Mouse (Mus musculus): Measurements from ENCODE around the gene Decr2. TPM values are rescaled to one million over a fixed set of nuclear protein-coding genes. Genes with fewer than 3 reads are reported as not detected.

Decr2 gene
- polyA plus RNA-seq, 1 experiment from 2014 or later: 14.7 TPM

DNA sequence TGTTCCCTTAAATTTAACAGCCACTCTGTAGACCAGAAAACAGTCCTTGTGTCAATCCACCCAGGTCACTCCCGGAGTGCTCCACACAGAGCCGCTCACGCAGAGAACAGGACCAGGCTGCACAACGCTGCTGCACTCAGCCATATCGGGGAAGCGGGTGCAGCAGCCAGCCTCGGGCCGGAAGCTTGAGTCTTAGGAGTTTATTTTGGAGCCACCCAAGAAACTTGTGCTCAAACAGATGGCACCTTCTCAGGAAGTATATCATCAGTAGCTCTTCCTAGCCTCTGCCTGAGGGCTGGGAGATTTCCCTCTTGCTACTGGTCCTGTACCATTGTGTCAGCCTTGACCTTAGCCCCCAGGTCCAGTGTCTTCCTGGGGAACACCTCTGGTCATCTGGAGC, 32.9 kb downstream of the Decr2 start:
- Histone ChIP-seq H3K27ac (replicated peaks) (no peak overlapping the region), H3K9me3 (replicated peaks) (no peaks in the 10 kb centered on the region)

DNA sequence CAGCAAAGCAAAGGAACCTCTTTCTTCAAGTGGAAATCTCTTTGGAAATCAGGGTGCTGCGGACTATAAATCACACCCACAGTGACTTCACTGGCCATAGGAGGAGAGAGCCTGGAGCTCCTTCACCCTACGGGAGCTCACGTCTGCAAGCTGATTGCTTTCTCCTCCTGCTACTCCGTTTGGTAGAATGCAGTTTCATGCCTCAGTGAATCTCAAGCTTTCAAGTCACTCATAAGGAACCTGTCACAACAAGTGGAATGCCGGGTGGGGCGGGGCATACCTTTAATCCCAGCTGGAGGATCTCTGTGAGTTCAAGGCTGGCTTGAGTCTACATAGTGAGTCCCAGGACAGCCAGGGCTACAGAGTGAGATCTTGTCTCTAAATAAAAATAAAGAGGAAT, 35.0 kb downstream of the Decr2 start:
- H3K4me2 ChIP-seq: no peak overlapping the region
- no peaks in the 10 kb centered on the region for H3K36me3 ChIP-seq (replicated peaks)
- no peak for ATAC-seq (ENCODE audit: insufficient read depth)
- no peaks in the 10 kb centered on the region; the same call in 1 of the 2 replicates for H3K27me3 ChIP-seq
- H3K4me3 ChIP-seq (replicated peaks): no peak overlapping the region
- H3K27ac ChIP-seq (replicated peaks): no peak overlapping the region
- WGBS (ENCODE audit: insufficient replicate concordance): 73% methylated on average over 6 of the region's 6 CpGs
- H3K9ac ChIP-seq: no peak overlapping the region
- H3K4me1 ChIP-seq (replicated peaks): peaks cover 12% of the 10 kb centered on the region
- no peaks in the 10 kb centered on the region for H3K9me3 ChIP-seq (replicated peaks)

More for the DNA sequence above, 32.9 kb downstream of the Decr2 start:
- no peak for ATAC-seq (ENCODE audit: insufficient read depth)
- WGBS (ENCODE audit: insufficient replicate concordance): 74% methylated on average over 8 of the region's 8 CpGs
- Histone ChIP-seq H3K36me3 (replicated peaks) (no peaks in the 10 kb centered on the region), H3K4me3 (replicated peaks) (no peak overlapping the region), H3K9ac (no peak overlapping the region), H3K4me2 (no peak overlapping the region), H3K27me3 (no peaks in the 10 kb centered on the region; the same call in 1 of the 2 replicates), H3K4me1 (replicated peaks) (peaks cover 12% of the 10 kb centered on the region)

DNA sequence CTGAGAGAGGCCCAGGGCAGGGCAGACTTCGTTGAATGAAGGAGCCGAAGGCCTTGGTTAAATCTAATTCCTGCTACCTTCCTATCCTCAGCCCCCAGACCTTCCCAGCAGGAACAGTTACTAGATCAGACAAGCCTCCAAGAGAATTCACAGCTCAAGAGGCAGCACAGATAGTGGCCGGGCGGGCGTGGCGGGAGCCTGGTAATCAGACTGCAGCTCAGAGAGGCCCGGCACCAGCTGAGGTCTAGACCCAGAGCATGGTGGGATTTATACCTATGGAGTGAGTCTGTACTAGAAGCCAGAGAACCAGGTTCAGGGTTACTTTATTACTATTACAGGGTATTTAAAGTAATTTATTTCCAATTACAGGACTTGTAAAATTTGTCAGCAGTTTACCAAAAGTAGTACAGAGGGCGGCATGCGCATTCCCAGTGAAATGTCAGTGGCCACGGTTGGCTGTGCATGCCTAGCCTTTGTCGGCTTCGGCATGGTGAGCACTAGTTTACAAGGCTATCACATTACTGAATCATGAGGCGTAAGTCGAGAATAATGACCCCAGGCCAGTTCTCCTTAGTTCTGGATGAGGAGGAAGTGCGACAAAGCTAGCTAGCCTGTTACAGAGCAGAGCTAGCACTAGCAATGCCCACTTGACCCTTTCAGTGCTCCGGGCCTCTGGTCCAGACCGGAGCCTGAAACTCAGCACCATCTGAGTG, 35.8 kb downstream of the Decr2 start:
- H3K4me1 ChIP-seq (replicated peaks): peaks cover 12% of the 10 kb centered on the region
- no peaks in the 10 kb centered on the region for H3K9me3 ChIP-seq (replicated peaks)
- 50% methylated on average over 17 of the region's 17 CpGs for WGBS (ENCODE audit: insufficient replicate concordance)
- no peaks in the 10 kb centered on the region for H3K36me3 ChIP-seq (replicated peaks)
- no peak overlapping the region for H3K27ac ChIP-seq (replicated peaks)
- no peak overlapping the region for H3K4me3 ChIP-seq (replicated peaks)
- H3K9ac ChIP-seq: no peak overlapping the region
- no peaks in the 10 kb centered on the region; the same call in 1 of the 2 replicates for H3K27me3 ChIP-seq
- no peak overlapping the region for H3K4me2 ChIP-seq
- no peak for ATAC-seq (ENCODE audit: insufficient read depth)

GRCm38 (mm10) chr17:26052706-26053105, 37.4 kb downstream of the Decr2 start:
- Histone ChIP-seq H3K9ac (no peak overlapping the region), H3K27me3 (no peaks in the 10 kb centered on the region; the same call in 1 of the 2 replicates), H3K27ac (replicated peaks) (no peak overlapping the region), H3K9me3 (replicated peaks) (no peaks in the 10 kb centered on the region), H3K4me3 (replicated peaks) (no peak overlapping the region), H3K4me1 (replicated peaks) (peaks cover 12% of the 10 kb centered on the region), H3K36me3 (replicated peaks) (no peaks in the 10 kb centered on the region), H3K4me2 (no peak overlapping the region)
- WGBS (ENCODE audit: insufficient replicate concordance): 51% methylated on average over 4 of the region's 4 CpGs
- ATAC-seq (ENCODE audit: insufficient read depth): no peak

GRCm38 (mm10) chr17:26052074-26052473, 38.1 kb downstream of the Decr2 start:
- WGBS (ENCODE audit: insufficient replicate concordance): 64% methylated on average over 4 of the region's 4 CpGs
- Histone ChIP-seq H3K4me1 (replicated peaks) (peaks cover 12% of the 10 kb centered on the region), H3K36me3 (replicated peaks) (no peaks in the 10 kb centered on the region), H3K27ac (replicated peaks) (no peak overlapping the region), H3K4me3 (replicated peaks) (no peak overlapping the region), H3K9ac (no peak overlapping the region), H3K4me2 (no peak overlapping the region), H3K27me3 (no peaks in the 10 kb centered on the region; the same call in 1 of the 2 replicates), H3K9me3 (replicated peaks) (no peaks in the 10 kb centered on the region)
- ATAC-seq (ENCODE audit: insufficient read depth): no peak

GRCm38 (mm10) chr17:26048118-26048517, 42.0 kb downstream of the Decr2 start:
- Histone ChIP-seq H3K27me3 (no peaks in the 10 kb centered on the region), H3K36me3 (replicated peaks) (no peaks in the 10 kb centered on the region), H3K9me3 (replicated peaks) (no peaks in the 10 kb centered on the region), H3K4me3 (replicated peaks) (no peak overlapping the region), H3K27ac (replicated peaks) (no peak overlapping the region), H3K4me1 (replicated peaks) (no peaks in the 10 kb centered on the region), H3K9ac (no peak overlapping the region), H3K4me2 (no peak overlapping the region)
- ATAC-seq (ENCODE audit: insufficient read depth): no peak
- 73% methylated on average over 8 of the region's 8 CpGs for WGBS (ENCODE audit: insufficient replicate concordance)

DNA sequence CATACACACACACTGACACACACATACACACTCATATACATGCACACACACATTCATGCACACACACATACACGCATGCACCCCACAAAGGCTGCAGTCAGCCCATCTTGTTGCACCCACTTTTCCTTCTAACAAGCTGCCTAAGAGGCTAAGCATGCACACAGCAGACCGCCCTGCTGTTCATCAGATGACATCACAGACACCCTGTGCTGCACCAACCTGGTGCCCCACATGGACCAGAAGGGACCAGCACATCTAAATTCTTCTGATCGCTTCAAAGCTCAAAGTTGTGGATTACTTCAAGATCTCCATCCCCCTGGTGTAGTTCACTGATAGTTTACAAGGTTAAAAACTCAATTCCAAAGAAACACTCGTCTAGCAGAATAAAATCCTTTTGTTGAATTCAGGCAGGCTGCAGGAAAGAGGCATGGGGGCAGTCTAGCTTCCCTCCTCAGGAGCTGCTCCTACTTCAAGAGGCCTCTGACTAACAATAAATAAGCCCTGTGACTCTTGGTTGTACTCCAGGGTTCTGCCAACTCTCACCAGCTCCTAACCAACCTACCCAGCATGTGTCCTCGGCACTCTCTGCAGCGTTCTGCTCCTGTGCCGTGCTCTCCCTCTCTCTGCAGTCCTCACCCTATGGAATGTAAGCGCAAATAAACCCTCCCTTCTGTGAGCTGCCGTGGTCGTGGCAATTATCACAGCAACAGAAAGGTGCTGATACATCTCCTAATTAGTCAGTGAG, 43.7 kb downstream of the Decr2 start:
- no peak for ATAC-seq (ENCODE audit: insufficient read depth)
- no peaks in the 10 kb centered on the region for H3K36me3 ChIP-seq (replicated peaks)

DNA sequence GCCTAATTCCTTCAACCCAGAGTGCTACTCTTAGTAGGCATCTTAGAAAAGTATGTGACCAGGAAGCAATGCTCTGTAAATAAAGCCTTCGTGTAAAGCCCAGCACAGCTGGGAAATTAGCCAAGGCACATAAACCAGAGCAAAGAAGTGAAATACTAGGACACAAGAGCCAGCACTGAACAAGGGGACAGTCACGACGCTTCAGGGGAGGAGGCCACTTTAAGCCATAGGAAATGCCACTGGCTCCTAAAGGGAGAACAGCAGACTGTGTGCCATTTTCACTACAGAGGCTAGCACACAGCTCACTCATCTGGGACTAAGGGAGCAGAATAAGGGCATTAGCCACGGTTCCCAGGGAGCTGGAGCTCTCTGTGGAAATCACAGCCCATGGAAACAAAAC, 44.9 kb downstream of the Decr2 start:
- Histone ChIP-seq H3K4me2 (no peak overlapping the region), H3K4me3 (replicated peaks) (no peak overlapping the region), H3K9ac (no peak overlapping the region), H3K36me3 (replicated peaks) (no peaks in the 10 kb centered on the region), H3K9me3 (replicated peaks) (no peaks in the 10 kb centered on the region), H3K4me1 (replicated peaks) (no peaks in the 10 kb centered on the region), H3K27ac (replicated peaks) (no peak overlapping the region), H3K27me3 (no peaks in the 10 kb centered on the region; the same call in 1 of the 2 replicates)
- no peak for ATAC-seq (ENCODE audit: insufficient read depth)
- WGBS (ENCODE audit: insufficient replicate concordance): 62% methylated on average over 4 of the region's 4 CpGs

More for the DNA sequence above, 43.7 kb downstream of the Decr2 start:
- WGBS (ENCODE audit: insufficient replicate concordance): 51% methylated on average over 10 of the region's 10 CpGs
- Histone ChIP-seq H3K9ac (no peak overlapping the region), H3K4me1 (replicated peaks) (no peaks in the 10 kb centered on the region), H3K4me2 (no peak overlapping the region), H3K27me3 (no peaks in the 10 kb centered on the region), H3K9me3 (replicated peaks) (no peaks in the 10 kb centered on the region), H3K27ac (replicated peaks) (no peak overlapping the region), H3K4me3 (replicated peaks) (no peak overlapping the region)

DNA sequence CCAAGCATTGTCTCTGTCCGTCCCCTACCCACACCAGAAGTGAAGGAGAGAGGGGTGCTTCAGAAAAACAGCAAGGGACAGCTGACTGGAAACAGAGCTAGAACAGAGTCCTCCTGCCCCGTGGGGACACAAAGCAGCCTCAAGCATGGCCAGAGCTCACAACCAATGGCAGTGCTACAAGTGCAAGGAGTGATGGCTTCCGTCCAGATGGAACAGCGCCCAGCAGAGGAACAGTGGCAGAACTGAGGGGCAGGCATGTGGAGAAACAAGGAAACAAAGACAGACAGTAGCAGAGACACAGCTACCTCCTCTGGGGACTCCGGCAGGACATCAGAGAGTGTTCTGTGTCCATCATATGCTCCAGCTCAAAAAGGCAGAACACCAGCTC, 46.9 kb downstream of the Decr2 start:
- 60% methylated on average over 5 of the region's 5 CpGs for WGBS (ENCODE audit: insufficient replicate concordance)
- Histone ChIP-seq H3K4me3 (replicated peaks) (no peak overlapping the region), H3K4me2 (no peak overlapping the region), H3K9me3 (replicated peaks) (no peaks in the 10 kb centered on the region), H3K4me1 (replicated peaks) (no peaks in the 10 kb centered on the region), H3K27me3 (no peaks in the 10 kb centered on the region; the same call in 1 of the 2 replicates), H3K36me3 (replicated peaks) (no peaks in the 10 kb centered on the region), H3K27ac (replicated peaks) (no peak overlapping the region), H3K9ac (no peak overlapping the region)
- no peak for ATAC-seq (ENCODE audit: insufficient read depth)

- Histone ChIP-seq H3K9ac (no peak overlapping the region), H3K4me1 (replicated peaks) (no peaks in the 10 kb centered on the region), H3K27me3 (no peaks in the 10 kb centered on the region; the same call in 1 of the 2 replicates), H3K4me2 (no peak overlapping the region), H3K36me3 (replicated peaks) (no peaks in the 10 kb centered on the region), H3K4me3 (replicated peaks) (no peak overlapping the region), H3K9me3 (replicated peaks) (no peaks in the 10 kb centered on the region), H3K27ac (replicated peaks) (no peak overlapping the region)
- ATAC-seq (ENCODE audit: insufficient read depth): no peak
- WGBS (ENCODE audit: insufficient replicate concordance): 75% methylated on average over 13 of the region's 13 CpGs
Observed at GRCm38 (mm10) chr17:26042599-26043248, 47.4 kb downstream of the Decr2 start.

Data from liver, embryonic 15.5 days (tissue).